ENCODE assay signal across 12 mouse cellular contexts in the genomic region with DNA sequence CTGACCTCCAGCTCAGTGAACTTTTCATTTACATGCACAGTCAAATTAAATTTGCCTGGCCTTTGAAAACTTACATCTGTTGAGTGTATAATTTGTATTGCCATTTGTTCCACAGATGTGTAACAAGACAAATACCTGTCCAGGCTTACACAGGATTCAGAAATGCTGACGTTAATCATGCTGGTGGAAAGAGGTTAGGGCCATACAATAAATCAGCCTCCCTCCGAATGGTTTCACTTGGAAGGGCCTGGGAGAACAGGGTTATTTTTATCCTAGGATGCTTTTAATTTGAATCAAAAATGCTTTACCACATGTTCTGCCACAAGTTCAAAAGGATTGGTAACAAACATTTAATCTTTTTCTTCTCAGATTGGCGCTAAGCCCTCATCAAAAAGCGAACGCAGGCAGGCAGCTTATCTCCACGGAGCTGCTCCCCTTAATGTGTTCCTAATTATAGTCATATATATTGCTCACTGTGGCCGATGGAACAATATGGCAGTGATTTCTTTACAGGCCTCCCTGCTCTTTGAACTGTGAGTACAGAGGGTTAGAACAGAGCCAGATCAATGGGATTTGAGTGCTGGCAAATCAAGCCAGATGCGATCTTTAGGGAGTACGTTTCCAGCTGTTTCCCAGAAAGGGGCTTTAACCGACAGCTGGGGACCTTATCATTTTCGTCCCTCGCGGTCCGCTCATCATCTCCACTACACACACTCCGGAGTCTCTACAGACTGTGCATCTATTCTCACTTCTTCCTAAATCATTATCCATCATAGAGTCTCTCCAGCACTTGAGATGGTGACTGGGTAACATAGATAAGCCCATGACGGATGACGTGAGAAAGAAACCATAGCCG.
DNase-seq lines count a peak whose midpoint lies in the region; ATAC-seq and TF ChIP-seq lines count a peak whose summit lies in the region.
"Had no signal": no experiment of that assay in that cellular context is flagged by ENCODE, and none has a peak within 500 bp of the region (broad histone marks: within the 10 kb centered on the region; RNA-seq: fewer than 3 reads in every experiment).

No protein-coding gene starts in this region.

- 0 out of 2 replicates have a peak, but pooled peaks have one; percentile 52 for ATAC-seq in kidney, embryonic 15.5 days (replicated peaks; ENCODE audit: low FRiP score)
- ATAC-seq in embryonic facial prominence, embryonic 11.5 days (replicated peaks; ENCODE audit: insufficient number of reproducible peaks, low FRiP score, low TSS enrichment, low read depth) = peak; percentile 66
- peak; percentile 71 for ATAC-seq in forebrain, postnatal 0 days
- ATAC-seq in midbrain, embryonic 14.5 days (ENCODE audit: low FRiP score, low TSS enrichment) = peak; percentile 60; the same call in 1 of the 2 replicates
- no peak for ATAC-seq in granulocyte monocyte progenitor cell, adult 5-6 weeks (replicated peaks; ENCODE audit: poor library complexity, severe bottlenecking)

- H3K4me3 ChIP-seq in kidney, embryonic 15.5 days (replicated peaks) = no peak overlapping the region
- no peak overlapping the region for H3K4me3 ChIP-seq in kidney, adult 2 months (ENCODE audit: insufficient read depth, low read depth, low read length)
- no peak overlapping the region for H3K4me3 ChIP-seq in embryonic facial prominence, embryonic 11.5 days (ENCODE audit: low read depth, low read length)
- no peak overlapping the region for H3K4me3 ChIP-seq in forebrain, postnatal 0 days (ENCODE audit: low read depth, low read length)
- H3K4me3 ChIP-seq in midbrain, embryonic 14.5 days (replicated peaks; ENCODE audit: low read depth, low read length) = no peak overlapping the region
- H3K4me3 ChIP-seq: erythroblast, embryonic 14.5 days; liver, embryonic 15.5 days; stomach, embryonic 15.5 days had no signal

- TF ChIP-seq CTCF in kidney, adult 2 months (conservative IDR thresholded peaks at IDR 0.05; ENCODE audit: insufficient read depth, insufficient read length, low read depth, low read length) = no peak
- no peak for TF ChIP-seq CTCF in forebrain, postnatal 0 days (IDR thresholded peaks at IDR 0.05; ENCODE audit: low read depth)

- no peak for DNase-seq in kidney, adult 2 months
- DNase-seq in embryonic facial prominence, embryonic 11.5 days (ENCODE audit: low spot score) = peak; percentile 81
- no peak for DNase-seq in forebrain, postnatal 0 days
- DNase-seq in midbrain, embryonic 14.5 days = peak; percentile 49
- DNase-seq in spleen, adult 18-20 months = no peak
- no peak for DNase-seq in frontal cortex, adult 2 months (ENCODE audit: extremely low spot score in 1 of 2, low spot score in 1 of 2)
- DNase-seq: right cerebral cortex, adult 18-20 months had no signal

- no peak overlapping the region for H3K9ac ChIP-seq in kidney, embryonic 15.5 days
- no peak overlapping the region for H3K9ac ChIP-seq in embryonic facial prominence, embryonic 11.5 days (replicated peaks; ENCODE audit: low read length)
- H3K9ac ChIP-seq in forebrain, postnatal 0 days = no peak overlapping the region
- H3K9ac ChIP-seq in midbrain, embryonic 14.5 days (replicated peaks; ENCODE audit: low read length) = no peak overlapping the region
- H3K9ac ChIP-seq: liver, embryonic 15.5 days; stomach, embryonic 15.5 days had no signal

- no peaks in the 10 kb centered on the region for H3K9me3 ChIP-seq in kidney, embryonic 15.5 days (replicated peaks)
- no peaks in the 10 kb centered on the region for H3K9me3 ChIP-seq in embryonic facial prominence, embryonic 11.5 days (replicated peaks; ENCODE audit: control insufficient read depth, low read length)
- no peaks in the 10 kb centered on the region for H3K9me3 ChIP-seq in forebrain, postnatal 0 days (ENCODE audit: low read length)
- no peaks in the 10 kb centered on the region for H3K9me3 ChIP-seq in midbrain, embryonic 14.5 days (ENCODE audit: control insufficient read depth, low read length)
- H3K9me3 ChIP-seq: liver, embryonic 15.5 days; stomach, embryonic 15.5 days had no signal

- peaks cover 9% of the 10 kb centered on the region; the same call in 1 of the 2 replicates for H3K4me1 ChIP-seq in kidney, embryonic 15.5 days
- H3K4me1 ChIP-seq in kidney, adult 2 months (ENCODE audit: control insufficient read depth, insufficient read depth, low read length) = no peaks in the 10 kb centered on the region
- no peaks in the 10 kb centered on the region for H3K4me1 ChIP-seq in embryonic facial prominence, embryonic 11.5 days (ENCODE audit: control insufficient read depth, insufficient read depth, low read length)
- H3K4me1 ChIP-seq in forebrain, postnatal 0 days (ENCODE audit: insufficient read depth) = no peaks in the 10 kb centered on the region
- peaks cover 11% of the 10 kb centered on the region; the same call in 1 of the 2 replicates for H3K4me1 ChIP-seq in midbrain, embryonic 14.5 days (ENCODE audit: control insufficient read depth, insufficient read depth, low read length)
- H3K4me1 ChIP-seq: liver, embryonic 15.5 days; stomach, embryonic 15.5 days had no signal

- H3K4me2 ChIP-seq in kidney, embryonic 15.5 days = no peak overlapping the region
- H3K4me2 ChIP-seq in embryonic facial prominence, embryonic 11.5 days (ENCODE audit: low read depth, low read length) = no peak overlapping the region
- no peak overlapping the region for H3K4me2 ChIP-seq in forebrain, postnatal 0 days (ENCODE audit: low read depth)
- no peak overlapping the region; the same call in 1 of the 2 replicates for H3K4me2 ChIP-seq in midbrain, embryonic 14.5 days (ENCODE audit: low read length)
- H3K4me2 ChIP-seq: liver, embryonic 15.5 days; stomach, embryonic 15.5 days had no signal

- no peaks in the 10 kb centered on the region for H3K36me3 ChIP-seq in kidney, embryonic 15.5 days
- no peaks in the 10 kb centered on the region for H3K36me3 ChIP-seq in kidney, adult 2 months (ENCODE audit: control insufficient read depth, insufficient read depth, low read length)
- no peaks in the 10 kb centered on the region for H3K36me3 ChIP-seq in embryonic facial prominence, embryonic 11.5 days (replicated peaks; ENCODE audit: control insufficient read depth, insufficient read depth, low read depth, low read length)
- no peaks in the 10 kb centered on the region for H3K36me3 ChIP-seq in forebrain, postnatal 0 days (ENCODE audit: insufficient read depth)
- H3K36me3 ChIP-seq in midbrain, embryonic 14.5 days (ENCODE audit: control insufficient read depth, insufficient read depth, low read length) = no peaks in the 10 kb centered on the region
- H3K36me3 ChIP-seq: liver, embryonic 15.5 days; stomach, embryonic 15.5 days had no signal

- 41% methylated on average over 18 of the region's 18 CpGs for WGBS in kidney, embryonic 15.5 days
- WGBS in kidney, adult 2 months = 66% methylated on average over 18 of the region's 18 CpGs
- WGBS in embryonic facial prominence, embryonic 11.5 days = 44% methylated on average over 18 of the region's 18 CpGs
- 41% methylated on average over 18 of the region's 18 CpGs for WGBS in forebrain, postnatal 0 days
- 37% methylated on average over 18 of the region's 18 CpGs for WGBS in midbrain, embryonic 14.5 days

- no peaks in the 10 kb centered on the region for H3K27me3 ChIP-seq in kidney, embryonic 15.5 days
- no peaks in the 10 kb centered on the region for H3K27me3 ChIP-seq in kidney, adult 2 months (replicated peaks; ENCODE audit: control insufficient read depth, insufficient read depth, low read length)
- H3K27me3 ChIP-seq in embryonic facial prominence, embryonic 11.5 days (ENCODE audit: control insufficient read depth, insufficient read depth, low read length) = no peaks in the 10 kb centered on the region
- H3K27me3 ChIP-seq in forebrain, postnatal 0 days (ENCODE audit: insufficient read depth, low read length) = no peaks in the 10 kb centered on the region
- no peaks in the 10 kb centered on the region for H3K27me3 ChIP-seq in midbrain, embryonic 14.5 days (ENCODE audit: control insufficient read depth, insufficient read depth, low read length)
- H3K27me3 ChIP-seq: liver, embryonic 15.5 days; stomach, embryonic 15.5 days had no signal

- TF ChIP-seq POLR2A in kidney, adult 2 months (IDR thresholded peaks at IDR 0.05; ENCODE audit: low read depth, low read length) = no peak

- H3K27ac ChIP-seq in kidney, embryonic 15.5 days = no peak overlapping the region
- H3K27ac ChIP-seq in kidney, adult 2 months (ENCODE audit: insufficient read depth, low read depth, low read length) = no peak overlapping the region
- no peak overlapping the region for H3K27ac ChIP-seq in embryonic facial prominence, embryonic 11.5 days (replicated peaks; ENCODE audit: low read depth, low read length)
- H3K27ac ChIP-seq in forebrain, postnatal 0 days (ENCODE audit: low read depth, low read length) = no peak overlapping the region
- no peak overlapping the region for H3K27ac ChIP-seq in midbrain, embryonic 14.5 days (replicated peaks; ENCODE audit: low read depth, low read length)
- H3K27ac ChIP-seq: liver, embryonic 15.5 days; stomach, embryonic 15.5 days had no signal

Comparison
In these comparisons a context has a peak if more than half of its experiments do, and no peak if none do; other contexts are left out.
1. DNase-seq: peak in embryonic facial prominence, embryonic 11.5 days (single experiment) and midbrain, embryonic 14.5 days (single experiment); none in kidney, adult 2 months (single experiment), forebrain, postnatal 0 days (single experiment), spleen, adult 18-20 months (0 of 2) and frontal cortex, adult 2 months (0 of 2).